Mouse (Mus musculus) kidney, adult 18-20 months (tissue): ENCODE results near the gene Tent5b.
A peak's percentile ranks its signal among the peaks of the same experiment; 100 is the strongest.

Source experiments
- DNase-seq: peaks from one replicate; pipeline ENCODE4 v3.0.0; 2021

The Tent5b gene

DNA sequence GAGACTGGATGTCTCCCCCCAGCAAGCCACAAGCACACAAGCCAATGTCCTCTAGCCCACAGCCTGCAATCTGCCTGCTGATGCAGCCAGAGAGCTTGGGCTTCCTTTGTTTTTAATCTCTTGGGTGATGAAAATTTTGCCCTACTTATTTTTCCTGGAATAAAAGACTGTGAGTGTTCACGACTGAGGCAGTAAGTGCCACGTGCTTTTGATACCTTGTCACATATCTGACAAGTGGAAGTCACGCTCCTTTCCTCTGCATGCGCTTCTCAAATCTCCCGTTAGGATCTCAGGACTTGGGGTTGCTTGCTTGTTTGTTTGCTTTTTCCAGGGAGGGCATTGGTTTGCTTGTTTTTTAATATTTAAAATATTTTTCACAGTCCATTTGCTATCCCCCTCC lies 24.4 kb downstream of the Tent5b start:
- DNase-seq: no peak

DNA sequence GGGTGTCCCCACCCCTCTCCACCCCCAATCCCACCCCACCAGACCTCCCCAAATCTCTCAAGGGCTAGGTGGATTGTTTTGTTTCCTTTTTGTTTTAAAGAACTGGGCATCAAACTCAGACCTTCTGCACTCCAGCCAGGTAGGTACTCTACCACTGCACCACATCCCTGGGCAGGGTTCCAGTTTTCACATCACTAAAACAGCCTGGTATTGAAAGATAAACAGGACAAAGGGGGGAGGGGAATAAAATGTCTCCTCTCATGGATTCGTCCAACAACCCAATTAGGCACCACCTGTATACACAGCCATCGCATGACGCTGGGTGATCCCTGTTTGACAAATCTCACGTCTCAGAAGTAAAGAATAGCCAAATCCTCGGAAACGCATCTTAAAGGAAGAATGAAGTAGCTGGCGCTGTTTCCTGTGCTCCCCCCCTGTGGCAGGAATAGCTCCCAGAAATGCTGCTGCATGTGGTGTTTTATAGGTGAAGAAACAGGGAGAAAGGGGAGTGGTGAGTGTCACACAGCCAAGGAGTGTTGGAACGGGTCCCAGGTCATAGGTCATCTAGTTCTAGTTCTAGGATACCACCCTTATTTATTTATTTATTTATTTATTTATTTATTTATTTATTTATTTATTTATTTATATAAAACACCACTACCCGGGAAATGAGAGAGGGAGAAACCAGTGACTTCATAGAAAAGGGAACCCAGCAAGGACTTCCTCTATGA lies 25.0 kb downstream of the Tent5b start:
- no peak for DNase-seq

DNA sequence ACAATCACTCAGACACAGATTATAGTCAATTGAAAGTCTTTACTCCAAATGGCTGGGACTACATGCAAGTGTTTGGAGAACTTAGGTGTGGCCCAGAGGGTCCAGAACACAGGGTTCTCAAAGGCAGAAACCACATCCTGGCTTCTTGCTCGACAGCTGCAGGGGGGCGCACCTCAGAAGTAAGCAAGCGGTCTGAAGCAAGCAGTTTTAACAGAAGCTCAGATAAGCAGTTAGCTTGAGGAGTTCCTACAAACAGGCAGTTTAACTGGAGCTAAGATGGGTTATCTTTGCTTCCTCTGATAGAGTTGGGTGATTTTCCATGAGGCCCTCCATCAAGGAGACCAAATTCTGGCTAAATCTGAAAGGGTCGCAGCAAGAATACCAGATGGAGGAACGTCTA lies 26.6 kb downstream of the Tent5b start:
- DNase-seq: no peak

DNA sequence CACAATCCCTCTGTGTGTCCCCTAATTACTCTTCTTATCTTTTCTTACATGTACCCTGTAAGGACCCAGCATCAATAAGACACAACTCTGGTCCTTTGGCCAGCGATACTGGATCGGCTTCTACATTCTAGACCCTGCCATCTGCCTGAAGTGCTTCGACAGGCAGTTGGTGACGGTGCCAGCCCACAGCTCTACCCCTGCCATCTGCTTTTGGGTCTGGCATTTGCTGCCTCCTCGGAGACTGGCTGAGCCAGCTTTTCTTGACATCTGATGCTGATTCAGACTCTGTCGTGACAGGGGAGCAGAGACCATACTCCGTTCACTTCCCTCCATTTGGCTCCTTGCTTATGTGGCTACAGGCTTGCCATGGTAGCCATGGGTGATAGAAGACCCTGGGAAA lies 29.1 kb downstream of the Tent5b start:
- no peak for DNase-seq

DNA sequence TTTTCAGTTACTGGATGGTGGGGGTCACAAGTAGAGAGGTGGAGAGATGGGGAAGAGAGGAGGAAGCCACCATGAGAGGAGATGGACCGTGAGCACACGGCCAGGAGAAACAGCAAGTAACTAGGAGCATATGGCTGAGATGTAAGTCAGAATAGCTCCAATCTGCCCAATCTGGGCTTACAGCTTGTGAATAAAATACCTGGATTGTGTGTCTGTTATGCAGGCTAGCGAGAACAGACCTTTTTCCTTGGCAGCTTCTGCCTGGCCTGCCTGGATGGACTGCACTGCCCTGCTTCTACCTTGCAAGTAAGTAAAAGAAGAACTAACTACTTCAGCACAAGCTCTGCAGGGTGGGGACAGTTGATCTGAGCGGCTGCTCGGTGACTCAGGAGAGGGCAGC lies 31.1 kb downstream of the Tent5b start:
- DNase-seq: no peak

DNA sequence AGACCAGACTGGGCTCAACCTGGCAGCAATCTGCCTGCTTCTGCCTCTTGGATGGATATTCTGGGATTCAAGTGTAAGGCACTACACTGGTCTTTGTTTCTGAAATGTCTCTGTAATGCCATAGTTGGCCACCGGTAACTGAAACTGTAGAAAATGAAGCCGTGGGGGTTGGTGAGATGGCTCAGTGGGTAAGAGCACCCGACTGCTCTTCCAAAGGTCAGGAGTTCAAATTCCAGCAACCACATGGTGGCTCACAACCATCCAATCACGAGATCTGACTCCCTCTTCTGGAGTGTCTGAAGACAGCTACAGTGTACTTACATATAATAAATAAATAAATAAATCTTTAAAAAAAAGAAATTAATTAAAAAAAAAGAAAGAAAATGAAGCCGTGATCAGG lies 32.6 kb downstream of the Tent5b start:
- DNase-seq: peak; percentile 37

DNA sequence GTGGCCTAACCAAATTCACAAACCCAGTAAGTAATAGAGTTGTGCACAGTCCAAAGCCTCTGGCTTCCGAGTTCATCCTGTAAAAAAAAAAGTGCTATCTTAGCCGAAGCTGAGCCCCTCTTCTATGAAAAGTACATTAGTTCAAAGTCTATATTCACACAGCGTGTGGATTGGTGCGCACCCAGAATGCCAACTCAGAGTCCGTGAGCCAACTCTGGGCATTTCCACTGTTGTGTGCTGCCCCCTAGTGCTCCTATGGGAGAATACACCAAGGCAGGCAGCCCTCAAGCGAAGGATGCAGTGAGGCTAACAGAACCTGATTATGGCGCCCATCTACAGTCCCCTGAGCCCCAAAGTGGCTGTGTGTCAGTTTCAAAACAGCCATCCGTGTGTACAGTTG lies 33.0 kb downstream of the Tent5b start:
- DNase-seq: peak; percentile 84

DNA sequence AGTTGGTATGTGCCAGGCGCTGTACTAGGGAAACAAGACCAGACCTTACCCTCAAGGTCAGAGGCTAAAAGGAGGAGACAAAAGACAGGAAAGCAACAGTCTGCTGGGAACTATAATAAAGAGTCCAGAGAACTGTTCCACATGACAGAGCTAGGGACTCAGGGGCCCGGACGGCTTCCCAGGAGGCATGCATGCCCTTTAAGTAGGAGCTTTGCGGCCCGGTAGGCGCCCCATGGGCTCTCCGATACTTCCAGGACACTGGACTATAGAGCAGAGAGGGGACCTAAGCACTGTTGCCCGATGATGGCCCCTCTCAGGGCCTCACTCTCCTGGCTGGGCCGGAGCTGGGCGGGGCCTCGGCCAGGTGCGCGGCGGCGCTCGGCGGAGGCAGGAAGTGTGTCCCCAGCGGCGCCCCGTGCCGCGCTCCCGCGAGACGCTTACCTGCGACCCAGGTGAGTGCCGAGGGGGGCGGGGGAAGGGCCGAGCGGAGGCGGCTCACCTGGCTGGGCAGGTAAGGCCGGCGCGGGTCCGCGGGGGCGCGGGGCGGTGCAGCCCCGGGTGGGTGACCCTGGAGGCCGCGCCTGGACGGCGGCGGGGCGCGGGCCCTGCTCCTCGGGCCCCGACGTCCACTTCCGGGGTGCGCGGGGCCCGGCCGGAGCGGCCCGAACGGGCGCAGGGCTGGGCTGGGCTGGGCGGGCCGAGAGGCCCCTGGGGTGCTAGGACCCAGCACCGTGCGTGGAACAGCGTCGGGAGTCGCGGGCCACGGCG lies 38.9 kb downstream of the Tent5b start, which contains the start of gene Kdf1:
Gene Kdf1 (plus strand): TSS at position 363 of the 768 bp plus-strand sequence.
- peak; percentile 87 for DNase-seq

DNA sequence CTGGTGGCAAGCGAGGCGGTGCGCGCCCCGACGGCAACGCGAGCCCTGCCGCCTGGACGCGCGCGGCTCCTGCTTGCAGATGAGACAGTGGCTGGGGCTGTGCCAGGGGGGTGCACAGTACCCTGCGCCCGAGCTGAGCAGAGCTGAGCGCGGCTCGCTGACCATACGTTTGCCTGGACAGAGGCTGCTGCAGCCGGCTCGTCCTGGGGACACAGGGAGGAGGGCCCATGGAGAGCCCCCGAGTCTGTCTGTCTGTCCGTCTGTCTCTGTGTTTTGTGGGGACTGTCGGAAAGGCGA lies 39.4 kb downstream of the Tent5b start:
- no peak for DNase-seq

DNA sequence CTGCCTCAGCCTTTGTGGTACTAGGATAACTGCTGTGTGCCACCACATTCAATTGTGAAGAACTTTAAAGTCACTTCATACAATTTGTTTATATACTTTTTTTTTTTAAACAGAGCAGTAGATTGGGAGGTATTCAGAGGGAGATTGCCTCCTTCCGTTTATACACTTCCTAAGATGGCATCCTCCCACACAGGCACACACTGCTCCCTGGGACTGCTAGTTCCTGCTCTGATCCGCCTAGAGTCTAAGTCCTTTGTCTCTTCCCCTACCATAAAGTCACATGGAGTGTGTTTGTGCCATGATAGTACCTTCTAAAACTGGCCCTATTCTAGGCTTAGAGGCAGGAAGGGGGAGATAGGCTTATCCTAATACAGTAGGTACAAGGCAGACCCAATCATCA lies 41.6 kb downstream of the Tent5b start:
- DNase-seq: no peak

DNA sequence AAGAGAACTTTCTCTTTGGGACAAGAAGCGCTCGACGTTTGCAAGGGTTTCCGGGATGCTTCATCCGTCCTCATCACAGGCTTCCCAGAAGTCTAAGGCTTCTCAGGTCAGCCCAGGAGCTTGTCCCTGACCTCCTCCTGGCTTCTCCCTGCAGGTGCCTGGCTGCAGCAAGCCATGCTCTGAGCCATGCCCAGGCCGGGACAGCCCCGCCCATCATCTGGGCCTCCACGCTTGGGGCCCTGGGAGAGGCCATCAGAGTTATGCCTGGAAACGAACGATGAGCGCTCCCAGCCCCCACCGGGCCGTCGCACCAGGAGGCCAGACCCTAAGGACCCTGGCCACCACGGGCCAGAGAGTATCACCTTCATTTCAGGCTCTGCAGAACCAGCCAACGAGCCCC lies 47.9 kb downstream of the Tent5b start:
- no peak for DNase-seq

DNA sequence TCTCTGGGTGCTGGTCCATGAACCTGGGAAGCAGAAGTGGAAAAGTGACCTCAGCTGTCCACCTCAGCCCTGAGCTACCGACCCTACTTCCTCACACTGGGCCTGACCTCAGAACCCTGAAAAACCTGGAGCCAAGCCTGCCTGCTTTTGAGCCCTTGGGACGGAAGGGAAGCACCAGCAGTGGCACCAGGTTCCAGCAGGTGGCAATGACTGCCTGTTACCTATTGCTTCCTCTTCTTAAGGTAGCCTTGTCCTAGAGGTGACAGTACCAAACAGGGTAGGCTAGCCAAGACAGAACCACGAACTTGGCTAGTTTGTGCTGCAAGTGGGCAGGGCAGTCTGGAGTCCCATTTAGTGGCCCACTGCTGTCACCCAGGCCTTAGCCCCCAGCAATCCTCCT lies 52.8 kb downstream of the Tent5b start:
- DNase-seq: no peak

DNA sequence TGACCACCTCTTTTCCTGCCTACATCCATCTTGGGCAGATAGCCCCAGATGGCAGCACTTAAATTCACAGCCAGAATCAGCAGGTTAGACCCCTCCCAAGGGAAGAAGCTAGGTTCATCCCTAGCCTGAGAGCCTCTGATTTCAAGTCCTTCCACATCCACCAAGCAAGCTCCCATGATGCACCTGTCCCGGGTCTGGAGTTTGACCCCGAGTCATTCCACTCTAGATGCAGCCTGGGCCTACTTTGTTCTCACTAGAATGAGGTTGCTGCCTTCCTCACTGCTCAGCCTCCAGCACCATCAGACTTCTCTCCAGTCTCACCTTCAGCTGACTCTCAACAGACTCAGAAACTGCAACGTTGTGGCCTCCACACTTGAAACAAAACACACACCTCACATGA lies 56.1 kb downstream of the Tent5b start:
- peak; percentile 46 for DNase-seq

DNA sequence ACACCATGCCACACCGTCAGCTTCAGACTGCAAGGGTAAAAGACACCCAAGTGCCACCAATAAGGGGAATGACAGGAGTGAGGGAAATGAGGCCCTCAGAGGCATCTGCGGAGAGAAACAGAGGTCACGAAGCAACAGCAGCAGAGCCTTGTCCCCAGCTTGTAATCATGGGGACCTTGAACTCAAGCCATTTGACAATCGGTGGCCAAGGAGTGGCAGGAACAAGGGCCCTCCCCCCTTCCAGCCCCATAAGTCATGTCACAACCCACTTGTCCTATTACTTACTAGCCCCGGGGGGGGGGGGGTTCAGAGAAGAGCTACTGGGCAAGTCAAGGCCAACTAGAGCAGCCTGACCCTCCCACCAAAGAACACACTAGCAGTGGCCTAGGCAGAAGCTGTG lies 56.7 kb downstream of the Tent5b start:
- DNase-seq: no peak
